Mouse (Mus musculus): ENCODE measurements at regions not wholly inside any gene's neighbourhood (a gene's known extent, or its start where the extent isn't known, plus 50 kb on each side); places are given as distances from the start of the nearest gene placed in this dataset.

- no peak for TF ChIP-seq CTCF (IDR thresholded peaks at IDR 0.05; ENCODE audit: low read depth)
- TF ChIP-seq EP300 (optimal IDR thresholded peaks at IDR 0.05): no peak
Measured at GRCm38 (mm10) chr12:110157998-110158747, 120.7 kb upstream of the Dio3 start.

Data from stomach, postnatal 0 days (tissue).